Mouse (Mus musculus): Measurements from ENCODE around the gene Rhbdf2. TPM values are rescaled to one million over a fixed set of nuclear protein-coding genes. Genes with fewer than 3 reads are reported as not detected.

Gene Rhbdf2
- polyA plus RNA-seq, 1 experiment from 2014 or later: 1.2 TPM

- Histone ChIP-seq H3K4me1 (replicated peaks; ENCODE audit: control insufficient read depth, insufficient read depth, low read length) (peaks cover 32% of the 10 kb centered on the region), H3K9ac (peak overlapping the region; percentile 53; the same call in 1 of the 2 replicates), H3K27me3 (ENCODE audit: control insufficient read depth, insufficient read depth, low read length) (peaks cover 25% of the 10 kb centered on the region), H3K4me3 (replicated peaks; ENCODE audit: low read length) (peak overlapping the region; percentile 43), H3K27ac (no peak overlapping the region), H3K4me2 (replicated peaks) (peak overlapping the region; percentile 71), H3K9me3 (ENCODE audit: control insufficient read depth, low read length) (no peaks in the 10 kb centered on the region), H3K36me3 (replicated peaks; ENCODE audit: control insufficient read depth, insufficient read depth) (no peaks in the 10 kb centered on the region)
- DNase-seq (ENCODE audit: low spot score) (no peak), ATAC-seq (ENCODE audit: low FRiP score) (no peak)
- 15% methylated on average over 34 of the region's 42 CpGs for WGBS
Measured at GRCm38 (mm10) chr11:116624131-116624832, 2.5 kb downstream of the Rhbdf2 start.

- Histone ChIP-seq H3K9ac (peak overlapping the region; percentile 53; the same call in 1 of the 2 replicates), H3K4me3 (replicated peaks; ENCODE audit: low read length) (peak overlapping the region; percentile 43), H3K4me2 (replicated peaks) (peak overlapping the region; percentile 71), H3K27me3 (ENCODE audit: control insufficient read depth, insufficient read depth, low read length) (peaks cover 25% of the 10 kb centered on the region), H3K9me3 (ENCODE audit: control insufficient read depth, low read length) (no peaks in the 10 kb centered on the region), H3K36me3 (replicated peaks; ENCODE audit: control insufficient read depth, insufficient read depth) (no peaks in the 10 kb centered on the region), H3K27ac (no peak overlapping the region), H3K4me1 (replicated peaks; ENCODE audit: control insufficient read depth, insufficient read depth, low read length) (peaks cover 32% of the 10 kb centered on the region)
- ATAC-seq (ENCODE audit: low FRiP score) (no peak), DNase-seq (ENCODE audit: low spot score) (no peak)
- 7% methylated on average over 40 of the region's 40 CpGs for WGBS
Measured at GRCm38 (mm10) chr11:116623281-116624124, 3.3 kb downstream of the Rhbdf2 start.

- no peak for ATAC-seq (ENCODE audit: low FRiP score)
- H3K27me3 ChIP-seq (ENCODE audit: control insufficient read depth, insufficient read depth, low read length): peaks cover 25% of the 10 kb centered on the region
- DNase-seq (ENCODE audit: low spot score): no peak
- WGBS: 46% methylated on average over 6 of the region's 6 CpGs
- no peak overlapping the region for H3K4me3 ChIP-seq (replicated peaks; ENCODE audit: low read length)
- 0 out of 2 replicates have a peak overlapping the region, but pooled peaks have one; percentile 14 for H3K27ac ChIP-seq
- H3K4me1 ChIP-seq (replicated peaks; ENCODE audit: control insufficient read depth, insufficient read depth, low read length): peaks cover 32% of the 10 kb centered on the region
- no peaks in the 10 kb centered on the region for H3K36me3 ChIP-seq (replicated peaks; ENCODE audit: control insufficient read depth, insufficient read depth)
- no peak overlapping the region for H3K4me2 ChIP-seq (replicated peaks)
- H3K9ac ChIP-seq: no peak overlapping the region
- no peaks in the 10 kb centered on the region for H3K9me3 ChIP-seq (ENCODE audit: control insufficient read depth, low read length)
Measured at GRCm38 (mm10) chr11:116621258-116621704, 5.5 kb downstream of the Rhbdf2 start.

- H3K9me3 ChIP-seq (ENCODE audit: control insufficient read depth, low read length): no peaks in the 10 kb centered on the region
- H3K4me3 ChIP-seq (replicated peaks; ENCODE audit: low read length): no peak overlapping the region
- no peaks in the 10 kb centered on the region for H3K36me3 ChIP-seq (replicated peaks; ENCODE audit: control insufficient read depth, insufficient read depth)
- 77% methylated on average over 10 of the region's 10 CpGs for WGBS
- no peak for ATAC-seq (ENCODE audit: low FRiP score)
- H3K4me1 ChIP-seq (replicated peaks; ENCODE audit: control insufficient read depth, insufficient read depth, low read length): peaks cover 32% of the 10 kb centered on the region
- H3K9ac ChIP-seq: no peak overlapping the region
- H3K4me2 ChIP-seq (replicated peaks): no peak overlapping the region
- peaks cover 25% of the 10 kb centered on the region for H3K27me3 ChIP-seq (ENCODE audit: control insufficient read depth, insufficient read depth, low read length)
- DNase-seq (ENCODE audit: low spot score): no peak
- H3K27ac ChIP-seq: 0 out of 2 replicates have a peak overlapping the region, but pooled peaks have one; percentile 14
Measured at GRCm38 (mm10) chr11:116620559-116621253, 6.1 kb downstream of the Rhbdf2 start.

GRCm38 (mm10) chr11:116620073-116620472 is 6.7 kb downstream of the Rhbdf2 start:
- ATAC-seq (ENCODE audit: low FRiP score): no peak
- no peak for DNase-seq (ENCODE audit: low spot score)
- H3K9me3 ChIP-seq (ENCODE audit: control insufficient read depth, low read length): no peaks in the 10 kb centered on the region
- peaks cover 23% of the 10 kb centered on the region for H3K27me3 ChIP-seq (ENCODE audit: control insufficient read depth, insufficient read depth, low read length)
- H3K4me2 ChIP-seq (replicated peaks): no peak overlapping the region
- H3K9ac ChIP-seq: no peak overlapping the region
- H3K4me1 ChIP-seq (replicated peaks; ENCODE audit: control insufficient read depth, insufficient read depth, low read length): peaks cover 32% of the 10 kb centered on the region
- H3K27ac ChIP-seq: no peak overlapping the region
- no peaks in the 10 kb centered on the region for H3K36me3 ChIP-seq (replicated peaks; ENCODE audit: control insufficient read depth, insufficient read depth)
- WGBS: 45% methylated on average over 9 of the region's 9 CpGs
- H3K4me3 ChIP-seq (replicated peaks; ENCODE audit: low read length): no peak overlapping the region

- Histone ChIP-seq H3K9ac (no peak overlapping the region), H3K36me3 (replicated peaks; ENCODE audit: control insufficient read depth, insufficient read depth) (no peaks in the 10 kb centered on the region), H3K4me3 (replicated peaks; ENCODE audit: low read length) (no peak overlapping the region), H3K9me3 (ENCODE audit: control insufficient read depth, low read length) (no peaks in the 10 kb centered on the region), H3K27me3 (ENCODE audit: control insufficient read depth, insufficient read depth, low read length) (peaks cover 18% of the 10 kb centered on the region), H3K4me1 (replicated peaks; ENCODE audit: control insufficient read depth, insufficient read depth, low read length) (peaks cover 32% of the 10 kb centered on the region), H3K4me2 (replicated peaks) (no peak overlapping the region), H3K27ac (no peak overlapping the region)
- no peak for DNase-seq (ENCODE audit: low spot score)
- ATAC-seq (ENCODE audit: low FRiP score): no peak
- 56% methylated on average over 8 of the region's 8 CpGs for WGBS
Measured at GRCm38 (mm10) chr11:116619561-116619960, 7.3 kb downstream of the Rhbdf2 start.

- H3K27ac ChIP-seq: no peak overlapping the region
Measured at GRCm38 (mm10) chr11:116619156-116619555, 7.7 kb downstream of the Rhbdf2 start.

GRCm38 (mm10) chr11:116618666-116619065 is 8.2 kb downstream of the Rhbdf2 start:
- Histone ChIP-seq H3K9me3 (ENCODE audit: control insufficient read depth, low read length) (no peaks in the 10 kb centered on the region), H3K36me3 (replicated peaks; ENCODE audit: control insufficient read depth, insufficient read depth) (no peaks in the 10 kb centered on the region), H3K4me3 (replicated peaks; ENCODE audit: low read length) (no peak overlapping the region), H3K27ac (no peak overlapping the region), H3K4me1 (replicated peaks; ENCODE audit: control insufficient read depth, insufficient read depth, low read length) (peaks cover 24% of the 10 kb centered on the region), H3K27me3 (ENCODE audit: control insufficient read depth, insufficient read depth, low read length) (peaks cover 9% of the 10 kb centered on the region), H3K4me2 (replicated peaks) (no peak overlapping the region), H3K9ac (no peak overlapping the region)
- ATAC-seq (ENCODE audit: low FRiP score) (no peak), DNase-seq (ENCODE audit: low spot score) (no peak)
- WGBS: 92% methylated on average over 7 of the region's 7 CpGs

More at GRCm38 (mm10) chr11:116619156-116619555, 7.7 kb downstream of the Rhbdf2 start:
- Histone ChIP-seq H3K9ac (no peak overlapping the region), H3K4me3 (replicated peaks; ENCODE audit: low read length) (no peak overlapping the region), H3K36me3 (replicated peaks; ENCODE audit: control insufficient read depth, insufficient read depth) (no peaks in the 10 kb centered on the region), H3K27me3 (ENCODE audit: control insufficient read depth, insufficient read depth, low read length) (peaks cover 14% of the 10 kb centered on the region), H3K4me2 (replicated peaks) (no peak overlapping the region), H3K4me1 (replicated peaks; ENCODE audit: control insufficient read depth, insufficient read depth, low read length) (peaks cover 29% of the 10 kb centered on the region), H3K9me3 (ENCODE audit: control insufficient read depth, low read length) (no peaks in the 10 kb centered on the region)
- no peak for ATAC-seq (ENCODE audit: low FRiP score)
- DNase-seq (ENCODE audit: low spot score): no peak
- 74% methylated on average over 7 of the region's 7 CpGs for WGBS

- H3K36me3 ChIP-seq (replicated peaks; ENCODE audit: control insufficient read depth, insufficient read depth): no peaks in the 10 kb centered on the region
- H3K4me3 ChIP-seq (replicated peaks; ENCODE audit: low read length): no peak overlapping the region
- peaks cover 22% of the 10 kb centered on the region for H3K4me1 ChIP-seq (replicated peaks; ENCODE audit: control insufficient read depth, insufficient read depth, low read length)
- H3K27ac ChIP-seq: no peak overlapping the region
- ATAC-seq (ENCODE audit: low FRiP score) (no peak), DNase-seq (ENCODE audit: low spot score) (no peak)
- WGBS: 83% methylated on average over 7 of the region's 7 CpGs
- H3K4me2 ChIP-seq (replicated peaks): no peak overlapping the region
- H3K9ac ChIP-seq: no peak overlapping the region
- no peaks in the 10 kb centered on the region for H3K9me3 ChIP-seq (ENCODE audit: control insufficient read depth, low read length)
- H3K27me3 ChIP-seq (ENCODE audit: control insufficient read depth, insufficient read depth, low read length): 0 out of 2 replicates have a peak, but pooled peaks cover 3% of the 10 kb centered on the region
Measured at GRCm38 (mm10) chr11:116617641-116618040, 9.2 kb downstream of the Rhbdf2 start.
